Mouse (Mus musculus): ENCODE results near the gene Nfkbie. TPM values are rescaled to one million over a fixed set of nuclear protein-coding genes. Genes with fewer than 3 reads are reported as not detected.

The Nfkbie gene
- polyA plus RNA-seq, 1 experiment = 6.2 TPM

- TF ChIP-seq POLR2A (IDR thresholded peaks at IDR 0.05; ENCODE audit: low read depth, low read length) (no peak), CTCF (IDR thresholded peaks at IDR 0.05; ENCODE audit: borderline replicate concordance, insufficient read depth, low read length) (no peak)
- Histone ChIP-seq H3K27ac (ENCODE audit: insufficient read depth, low read length) (no peak overlapping the region), H3K4me1 (ENCODE audit: control insufficient read depth, insufficient read depth, low read length) (no peaks in the 10 kb centered on the region; the same call in 1 of the 2 replicates), H3K4me3 (ENCODE audit: insufficient read depth, low read length) (peak overlapping the region; percentile 87; the same call in 1 of the 2 replicates)
Measured at GRCm38 (mm10) chr17:45557246-45557824, 1.8 kb downstream of the Nfkbie start.

- no peaks in the 10 kb centered on the region; the same call in 1 of the 2 replicates for H3K4me1 ChIP-seq (ENCODE audit: control insufficient read depth, insufficient read depth, low read length)
- no peak overlapping the region for H3K27ac ChIP-seq (ENCODE audit: insufficient read depth, low read length)
- TF ChIP-seq POLR2A (IDR thresholded peaks at IDR 0.05; ENCODE audit: low read depth, low read length) = no peak
- TF ChIP-seq CTCF (IDR thresholded peaks at IDR 0.05; ENCODE audit: borderline replicate concordance, insufficient read depth, low read length) = no peak
- no peak overlapping the region for H3K4me3 ChIP-seq (ENCODE audit: insufficient read depth, low read length)
Measured at GRCm38 (mm10) chr17:45557998-45558862, 2.7 kb downstream of the Nfkbie start.

- TF ChIP-seq POLR2A (IDR thresholded peaks at IDR 0.05; ENCODE audit: low read depth, low read length) (no peak), CTCF (IDR thresholded peaks at IDR 0.05; ENCODE audit: borderline replicate concordance, insufficient read depth, low read length) (no peak)
- Histone ChIP-seq H3K4me1 (ENCODE audit: control insufficient read depth, insufficient read depth, low read length) (no peaks in the 10 kb centered on the region; the same call in 1 of the 2 replicates), H3K4me3 (ENCODE audit: insufficient read depth, low read length) (no peak overlapping the region), H3K27ac (ENCODE audit: insufficient read depth, low read length) (no peak overlapping the region)
Measured at GRCm38 (mm10) chr17:45559732-45560525, 4.4 kb downstream of the Nfkbie start.

- TF ChIP-seq CTCF (IDR thresholded peaks at IDR 0.05; ENCODE audit: borderline replicate concordance, insufficient read depth, low read length) (no peak), POLR2A (IDR thresholded peaks at IDR 0.05; ENCODE audit: low read depth, low read length) (no peak)
- Histone ChIP-seq H3K4me1 (ENCODE audit: control insufficient read depth, insufficient read depth, low read length) (no peaks in the 10 kb centered on the region), H3K27ac (ENCODE audit: insufficient read depth, low read length) (no peak overlapping the region), H3K4me3 (ENCODE audit: insufficient read depth, low read length) (no peak overlapping the region)
Measured at GRCm38 (mm10) chr17:45563216-45563615, 7.7 kb downstream of the Nfkbie start.

- Histone ChIP-seq H3K4me1 (ENCODE audit: control insufficient read depth, insufficient read depth, low read length) (no peaks in the 10 kb centered on the region), H3K4me3 (ENCODE audit: insufficient read depth, low read length) (peak within 1 kb of the TSS; percentile 85), H3K27ac (ENCODE audit: insufficient read depth, low read length) (no peak within 1 kb of the TSS)
- peak; percentile 80 for TF ChIP-seq CTCF (IDR thresholded peaks at IDR 0.05; ENCODE audit: borderline replicate concordance, insufficient read depth, low read length)
- peak; percentile 83 for TF ChIP-seq POLR2A (IDR thresholded peaks at IDR 0.05; ENCODE audit: low read depth, low read length)
Measured at GRCm38 (mm10) chr17:45563655-45564530, 8.4 kb downstream of the Nfkbie start, which contains the start of gene Slc35b2. Slc35b2 (plus strand) TSS chr17:45563874.

GRCm38 (mm10) chr17:45564531-45565084 lies 9.1 kb downstream of the Nfkbie start:
- no peak overlapping the region for H3K27ac ChIP-seq (ENCODE audit: insufficient read depth, low read length)
- H3K4me3 ChIP-seq (ENCODE audit: insufficient read depth, low read length) = peak overlapping the region; percentile 85
- H3K4me1 ChIP-seq (ENCODE audit: control insufficient read depth, insufficient read depth, low read length) = no peaks in the 10 kb centered on the region
- TF ChIP-seq CTCF (IDR thresholded peaks at IDR 0.05; ENCODE audit: borderline replicate concordance, insufficient read depth, low read length) = no peak
- TF ChIP-seq POLR2A (IDR thresholded peaks at IDR 0.05; ENCODE audit: low read depth, low read length) = no peak

GRCm38 (mm10) chr17:45565103-45565502 lies 9.6 kb downstream of the Nfkbie start:
- Histone ChIP-seq H3K4me3 (ENCODE audit: insufficient read depth, low read length) (peak overlapping the region; percentile 85), H3K4me1 (ENCODE audit: control insufficient read depth, insufficient read depth, low read length) (0 out of 2 replicates have a peak, but pooled peaks cover 5% of the 10 kb centered on the region), H3K27ac (ENCODE audit: insufficient read depth, low read length) (no peak overlapping the region)
- TF ChIP-seq CTCF (IDR thresholded peaks at IDR 0.05; ENCODE audit: borderline replicate concordance, insufficient read depth, low read length) (no peak), POLR2A (IDR thresholded peaks at IDR 0.05; ENCODE audit: low read depth, low read length) (no peak)

- no peak overlapping the region for H3K4me3 ChIP-seq (ENCODE audit: insufficient read depth, low read length)
- TF ChIP-seq CTCF (IDR thresholded peaks at IDR 0.05; ENCODE audit: borderline replicate concordance, insufficient read depth, low read length) (no peak), POLR2A (IDR thresholded peaks at IDR 0.05; ENCODE audit: low read depth, low read length) (no peak; the same call in 1 of the 2 replicates)
- H3K4me1 ChIP-seq (ENCODE audit: control insufficient read depth, insufficient read depth, low read length) = peaks cover 8% of the 10 kb centered on the region; the same call in 1 of the 2 replicates
- no peak overlapping the region for H3K27ac ChIP-seq (ENCODE audit: insufficient read depth, low read length)
Measured at GRCm38 (mm10) chr17:45566031-45566359, 10.5 kb downstream of the Nfkbie start.

Measured in embryonic fibroblast, embryonic 13.5 days (primary cell).